Mouse (Mus musculus): ENCODE data around the gene Zc3h12c. TPM values are rescaled to one million over a fixed set of nuclear protein-coding genes. Genes with fewer than 3 reads are reported as not detected.

The Zc3h12c gene
- polyA plus RNA-seq, 1 experiment: 0.22 TPM

DNA sequence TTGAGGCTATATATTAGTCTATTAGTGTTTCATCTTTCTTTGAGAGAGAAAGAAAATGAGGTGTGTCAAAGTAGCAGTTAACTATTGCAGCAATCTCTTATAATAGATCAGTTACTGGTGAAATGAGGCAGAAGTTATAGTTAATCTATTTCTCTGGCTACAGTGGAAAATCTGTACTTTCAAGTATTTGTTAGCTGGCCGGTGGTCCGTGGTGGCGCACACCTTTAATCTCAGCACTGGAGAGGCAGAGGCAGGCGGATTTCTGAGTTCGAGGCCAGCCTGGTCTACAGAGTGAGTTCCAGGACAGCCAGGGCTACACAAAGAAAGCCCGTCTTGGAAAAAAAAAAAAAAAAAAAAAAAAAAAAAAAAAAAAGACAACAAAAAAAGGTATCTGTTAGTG lies 18.6 kb downstream of the Zc3h12c start:
- Histone ChIP-seq H3K36me3 (replicated peaks; ENCODE audit: low read length) (peaks cover 20% of the 10 kb centered on the region), H3K4me1 (peaks cover 30% of the 10 kb centered on the region), H3K4me3 (replicated peaks) (no peak overlapping the region), H3K27me3 (replicated peaks) (no peaks in the 10 kb centered on the region), H3K9me3 (no peaks in the 10 kb centered on the region)
- no peak for TF ChIP-seq FLI1 (IDR thresholded peaks at IDR 0.05; ENCODE audit: low read length)
- TF ChIP-seq GATA1 (IDR thresholded peaks at IDR 0.05; ENCODE audit: borderline replicate concordance, low read length): no peak

DNA sequence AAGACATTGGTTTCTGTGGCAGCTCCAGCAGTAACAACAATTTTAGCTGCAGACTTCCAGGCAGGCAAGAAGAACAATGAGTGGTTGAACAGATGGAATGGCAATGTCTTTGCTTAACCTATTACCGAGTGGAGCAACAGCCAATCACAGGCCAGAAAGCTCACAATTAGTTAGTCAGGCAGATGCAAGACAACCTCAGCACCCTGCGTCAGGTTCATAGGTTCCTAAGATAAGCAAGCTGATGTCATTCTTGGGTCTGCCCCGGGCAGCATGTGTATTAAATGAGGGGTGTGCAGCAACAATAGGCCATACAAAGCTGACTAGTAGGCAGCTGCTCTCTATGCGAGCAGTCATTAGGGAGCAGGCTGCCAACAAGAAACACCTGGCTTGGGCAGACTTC lies 19.1 kb downstream of the Zc3h12c start:
- Histone ChIP-seq H3K4me1 (peaks cover 25% of the 10 kb centered on the region), H3K9me3 (no peaks in the 10 kb centered on the region), H3K4me3 (replicated peaks) (no peak overlapping the region), H3K36me3 (replicated peaks; ENCODE audit: low read length) (peaks cover 23% of the 10 kb centered on the region), H3K27me3 (replicated peaks) (no peaks in the 10 kb centered on the region)
- TF ChIP-seq GATA1 (IDR thresholded peaks at IDR 0.05; ENCODE audit: borderline replicate concordance, low read length): no peak
- TF ChIP-seq FLI1 (IDR thresholded peaks at IDR 0.05; ENCODE audit: low read length): no peak

DNA sequence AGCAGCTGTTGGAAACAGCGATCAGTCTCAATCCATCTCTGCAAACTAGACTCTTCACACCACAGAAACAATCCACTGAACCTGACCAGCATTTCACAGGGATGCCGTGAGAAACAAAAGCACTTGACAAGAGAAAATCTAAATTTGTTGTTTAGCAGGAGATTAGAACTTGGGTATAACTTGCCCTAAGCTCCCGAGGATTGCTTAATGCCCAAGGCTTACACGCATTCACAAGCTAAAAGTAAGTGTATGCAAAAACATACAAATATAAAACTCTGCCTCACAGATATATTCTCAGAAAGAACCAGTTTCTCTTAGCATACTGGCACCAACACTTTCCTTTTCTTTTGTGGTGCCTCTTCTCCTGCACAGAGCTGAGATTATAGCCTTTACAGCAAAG lies 19.5 kb downstream of the Zc3h12c start:
- Histone ChIP-seq H3K9me3 (no peaks in the 10 kb centered on the region), H3K36me3 (replicated peaks; ENCODE audit: low read length) (peaks cover 25% of the 10 kb centered on the region), H3K4me1 (peaks cover 26% of the 10 kb centered on the region), H3K4me3 (replicated peaks) (no peak overlapping the region), H3K27me3 (replicated peaks) (no peaks in the 10 kb centered on the region)
- TF ChIP-seq FLI1 (IDR thresholded peaks at IDR 0.05; ENCODE audit: low read length): no peak
- TF ChIP-seq GATA1 (IDR thresholded peaks at IDR 0.05; ENCODE audit: borderline replicate concordance, low read length): no peak

DNA sequence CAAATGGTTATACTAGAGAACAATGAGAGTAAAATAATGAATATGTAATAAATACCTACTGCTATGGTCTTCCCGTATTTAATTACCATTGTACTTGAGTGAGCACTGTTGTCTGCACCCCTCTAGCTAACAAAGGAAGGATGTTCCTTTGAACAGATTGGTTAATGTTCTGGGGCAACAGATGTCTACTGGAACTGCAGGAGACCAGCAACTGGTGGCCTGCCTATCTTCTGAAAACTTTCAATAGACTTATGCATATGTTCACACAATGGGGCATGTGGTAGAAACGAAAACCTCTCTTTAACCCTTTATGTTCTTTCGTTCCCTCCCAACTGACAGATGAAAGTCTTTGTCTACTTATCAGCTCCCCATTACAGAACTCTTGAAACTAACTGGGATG lies 20.1 kb downstream of the Zc3h12c start:
- Histone ChIP-seq H3K4me3 (replicated peaks) (no peak overlapping the region), H3K4me1 (peaks cover 25% of the 10 kb centered on the region), H3K27me3 (replicated peaks) (no peaks in the 10 kb centered on the region), H3K9me3 (no peaks in the 10 kb centered on the region), H3K36me3 (replicated peaks; ENCODE audit: low read length) (peaks cover 27% of the 10 kb centered on the region)
- no peak for TF ChIP-seq GATA1 (IDR thresholded peaks at IDR 0.05; ENCODE audit: borderline replicate concordance, low read length)
- TF ChIP-seq FLI1 (IDR thresholded peaks at IDR 0.05; ENCODE audit: low read length): no peak

DNA sequence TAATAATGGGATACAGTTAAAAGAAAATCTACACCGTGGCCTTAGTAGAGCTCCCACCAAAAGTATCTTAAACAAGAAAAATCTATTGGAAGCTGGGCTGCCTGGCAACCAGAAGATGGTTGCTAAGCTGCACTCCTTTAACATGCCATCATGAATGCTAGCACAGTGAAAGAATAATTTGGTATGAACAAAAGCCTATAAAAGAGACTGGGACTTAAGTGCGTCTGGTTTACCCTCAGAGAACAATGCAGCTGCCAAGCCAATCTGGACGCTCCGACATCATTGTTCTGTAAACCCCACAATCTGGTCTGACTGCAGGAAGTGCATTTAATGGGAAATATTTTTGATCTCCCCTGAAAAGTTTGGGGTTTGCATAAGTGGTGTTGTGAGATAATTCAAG lies 22.1 kb downstream of the Zc3h12c start:
- Histone ChIP-seq H3K27me3 (replicated peaks) (no peaks in the 10 kb centered on the region), H3K4me3 (replicated peaks) (no peak overlapping the region), H3K9me3 (no peaks in the 10 kb centered on the region), H3K36me3 (replicated peaks; ENCODE audit: low read length) (peaks cover 36% of the 10 kb centered on the region), H3K4me1 (peaks cover 32% of the 10 kb centered on the region)
- no peak for TF ChIP-seq FLI1 (IDR thresholded peaks at IDR 0.05; ENCODE audit: low read length)
- TF ChIP-seq GATA1 (IDR thresholded peaks at IDR 0.05; ENCODE audit: borderline replicate concordance, low read length): no peak

DNA sequence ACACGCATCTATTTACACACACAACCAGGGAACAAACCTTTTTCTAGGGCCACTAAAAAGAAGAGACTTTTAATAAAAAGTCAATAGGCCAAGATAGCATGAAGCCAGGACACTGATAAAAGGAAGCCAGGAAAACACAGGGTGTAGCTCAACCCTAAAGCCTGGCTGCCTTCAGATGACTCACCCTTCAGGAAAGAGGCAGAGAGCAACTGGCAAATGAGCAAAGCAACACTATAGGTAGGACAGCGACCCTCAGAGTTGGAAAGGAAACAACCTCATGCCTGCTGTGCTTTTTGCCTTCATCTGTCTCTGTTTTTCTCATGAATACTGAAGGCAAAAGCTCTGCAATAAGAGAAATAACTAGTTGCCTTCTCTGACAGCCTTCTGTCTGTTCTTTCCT lies 35.6 kb downstream of the Zc3h12c start:
- no peak overlapping the region for H3K4me3 ChIP-seq (replicated peaks)
- no peaks in the 10 kb centered on the region for H3K9me3 ChIP-seq
- no peaks in the 10 kb centered on the region for H3K27me3 ChIP-seq (replicated peaks)
- peaks cover 62% of the 10 kb centered on the region for H3K36me3 ChIP-seq (replicated peaks; ENCODE audit: low read length)
- peaks cover 42% of the 10 kb centered on the region for H3K4me1 ChIP-seq
- no peak for TF ChIP-seq FLI1 (IDR thresholded peaks at IDR 0.05; ENCODE audit: low read length)
- no peak for TF ChIP-seq GATA1 (IDR thresholded peaks at IDR 0.05; ENCODE audit: borderline replicate concordance, low read length)

DNA sequence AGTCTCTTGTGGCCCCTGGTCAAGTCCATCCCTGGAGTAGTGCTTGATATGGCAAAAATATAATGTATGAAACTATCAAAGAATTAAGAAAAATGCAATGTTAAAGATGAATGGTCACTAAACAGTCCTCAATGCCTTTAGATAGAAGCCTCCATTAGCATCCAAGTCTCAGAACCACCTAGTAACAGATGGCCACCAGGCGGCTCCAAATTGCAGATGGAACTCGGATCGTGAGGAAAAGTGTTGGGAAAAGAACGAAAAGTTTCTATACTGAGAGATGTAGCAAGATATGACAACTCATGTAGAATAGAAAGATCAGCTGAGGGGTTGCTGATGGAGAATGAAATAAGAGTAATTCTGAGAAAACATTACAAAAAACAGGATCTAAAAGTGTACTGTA lies 38.0 kb downstream of the Zc3h12c start:
- Histone ChIP-seq H3K27me3 (replicated peaks) (no peaks in the 10 kb centered on the region), H3K4me3 (replicated peaks) (no peak overlapping the region), H3K9me3 (peaks cover 6% of the 10 kb centered on the region; the same call in 1 of the 2 replicates), H3K4me1 (peaks cover 32% of the 10 kb centered on the region), H3K36me3 (replicated peaks; ENCODE audit: low read length) (peaks cover 68% of the 10 kb centered on the region)
- TF ChIP-seq GATA1 (IDR thresholded peaks at IDR 0.05; ENCODE audit: borderline replicate concordance, low read length) (no peak), FLI1 (IDR thresholded peaks at IDR 0.05; ENCODE audit: low read length) (no peak)

DNA sequence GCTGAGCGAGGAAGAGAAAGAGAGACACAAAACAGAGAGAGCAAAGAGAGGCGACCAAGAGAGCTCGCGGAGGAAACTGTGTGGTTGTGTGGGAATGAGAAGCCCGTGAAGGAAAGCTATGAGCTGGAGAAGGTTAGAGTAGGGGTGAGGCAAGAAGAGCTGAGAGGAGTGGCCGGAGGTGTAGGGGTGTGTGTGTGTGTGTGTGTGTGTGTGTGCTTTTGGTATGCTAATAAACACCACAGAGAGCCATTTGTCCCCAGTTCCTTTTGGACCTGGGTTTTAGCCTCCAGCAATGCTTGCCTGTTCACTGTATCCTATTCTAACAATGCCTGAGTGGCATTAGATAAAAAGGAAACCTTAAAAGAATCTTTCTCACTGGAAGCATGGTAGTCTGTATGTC lies 43.1 kb downstream of the Zc3h12c start:
- Histone ChIP-seq H3K36me3 (replicated peaks; ENCODE audit: low read length) (peaks cover 74% of the 10 kb centered on the region), H3K27me3 (replicated peaks) (no peaks in the 10 kb centered on the region), H3K9me3 (peaks cover 6% of the 10 kb centered on the region; the same call in 1 of the 2 replicates), H3K4me3 (replicated peaks) (no peak overlapping the region), H3K4me1 (peaks cover 25% of the 10 kb centered on the region)
- TF ChIP-seq GATA1 (IDR thresholded peaks at IDR 0.05; ENCODE audit: borderline replicate concordance, low read length) (no peak), FLI1 (IDR thresholded peaks at IDR 0.05; ENCODE audit: low read length) (no peak)

DNA sequence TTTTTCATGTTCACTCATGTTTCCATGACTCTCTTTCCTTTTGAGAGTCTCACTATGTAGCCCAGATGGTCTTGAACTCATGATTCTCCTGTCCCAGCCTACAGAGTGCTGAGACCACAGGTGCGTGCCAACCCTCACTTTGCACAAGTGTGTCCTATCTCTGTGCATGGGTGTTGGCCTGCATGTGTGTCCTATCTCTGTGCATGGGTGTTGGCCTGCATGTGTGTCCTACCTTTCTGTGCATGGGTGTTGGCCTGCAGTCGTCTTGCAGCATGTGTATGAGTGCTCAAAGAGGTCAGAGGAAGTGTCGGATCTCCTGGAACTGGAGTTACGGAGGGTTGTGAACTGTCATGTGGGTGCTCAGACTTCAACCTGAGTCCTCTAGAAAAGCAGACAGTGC lies 49.2 kb downstream of the Zc3h12c start:
- TF ChIP-seq GATA1 (IDR thresholded peaks at IDR 0.05; ENCODE audit: borderline replicate concordance, low read length) (no peak), FLI1 (IDR thresholded peaks at IDR 0.05; ENCODE audit: low read length) (no peak)
- Histone ChIP-seq H3K4me1 (peaks cover 24% of the 10 kb centered on the region), H3K4me3 (replicated peaks) (no peak overlapping the region), H3K9me3 (no peaks in the 10 kb centered on the region), H3K27me3 (replicated peaks) (no peaks in the 10 kb centered on the region), H3K36me3 (replicated peaks; ENCODE audit: low read length) (peaks cover 77% of the 10 kb centered on the region)

DNA sequence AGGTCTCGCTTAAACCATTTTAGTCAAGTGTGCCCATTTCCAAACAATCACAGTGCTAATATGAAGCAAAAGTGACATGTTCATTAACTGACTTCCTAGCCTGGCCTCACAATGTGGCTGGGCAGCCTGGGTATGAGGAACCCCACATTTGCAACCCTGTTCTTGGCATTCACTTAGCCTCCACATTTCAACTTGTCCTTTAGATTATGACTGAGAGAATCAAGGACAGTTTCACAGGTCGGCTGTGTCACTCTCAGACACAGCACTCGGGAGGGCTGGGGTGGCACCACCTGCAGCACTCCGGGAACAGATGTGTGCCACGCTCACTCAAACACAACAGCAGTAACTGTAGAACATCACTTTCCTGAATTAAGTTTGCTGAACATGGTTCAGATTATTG lies 55.3 kb downstream of the Zc3h12c start:
- Histone ChIP-seq H3K27me3 (replicated peaks) (no peaks in the 10 kb centered on the region), H3K4me1 (peaks cover 12% of the 10 kb centered on the region), H3K4me3 (replicated peaks) (no peak overlapping the region), H3K36me3 (replicated peaks; ENCODE audit: low read length) (peaks cover 63% of the 10 kb centered on the region), H3K9me3 (no peaks in the 10 kb centered on the region)
- TF ChIP-seq FLI1 (IDR thresholded peaks at IDR 0.05; ENCODE audit: low read length) (no peak), GATA1 (IDR thresholded peaks at IDR 0.05; ENCODE audit: borderline replicate concordance, low read length) (no peak)

DNA sequence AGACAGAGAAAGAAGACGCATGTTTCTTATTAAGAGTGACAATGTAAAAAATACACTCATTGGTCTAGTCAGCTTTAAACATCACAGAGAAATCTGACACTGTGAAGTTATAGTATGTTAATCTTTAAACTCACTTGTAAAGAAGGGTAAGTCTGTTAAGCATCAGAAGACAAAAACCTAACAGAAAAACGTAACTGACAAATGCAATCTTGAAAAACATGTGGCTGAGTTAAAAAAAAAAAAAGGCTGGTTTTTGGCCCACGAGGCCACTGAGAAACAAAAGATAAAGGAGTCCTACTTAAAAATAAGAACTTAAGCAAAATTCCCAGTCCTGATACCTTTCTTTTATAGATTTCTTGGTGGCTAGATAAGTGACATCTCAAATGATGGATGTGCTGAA lies 57.6 kb downstream of the Zc3h12c start:
- no peak for TF ChIP-seq FLI1 (IDR thresholded peaks at IDR 0.05; ENCODE audit: low read length)
- TF ChIP-seq GATA1 (IDR thresholded peaks at IDR 0.05; ENCODE audit: borderline replicate concordance, low read length): no peak
- peaks cover 14% of the 10 kb centered on the region for H3K4me1 ChIP-seq
- H3K9me3 ChIP-seq: no peaks in the 10 kb centered on the region
- H3K27me3 ChIP-seq (replicated peaks): no peaks in the 10 kb centered on the region
- H3K36me3 ChIP-seq (replicated peaks; ENCODE audit: low read length): peaks cover 46% of the 10 kb centered on the region
- no peak overlapping the region for H3K4me3 ChIP-seq (replicated peaks)

Measured in megakaryocyte, embryonic 14.5 days (primary cell).